Mouse (Mus musculus) small intestine, adult 2 months (tissue): ENCODE data around the gene Sumf1.

ENCODE experiments used
- CTCF ChIP-seq: fragments of 200-500 bp; IDR thresholded peaks from 2 replicates; pipeline ENCODE4 v1.5.1; 2012; ENCODE audit warnings: low read depth, mild to moderate bottlenecking, control low read depth, inconsistent platforms, low read length, moderate library complexity, mixed read lengths; ENCODE audit not compliant: insufficient replicate concordance, insufficient read length; ENCODE audit errors: extremely low read depth
- POLR2A ChIP-seq: fragments of 200-500 bp; IDR thresholded peaks from 2 replicates; pipeline ENCODE4 v1.6.1; 2012; ENCODE audit warnings: low read depth, mild to moderate bottlenecking, control low read depth, inconsistent platforms, low read length, moderate library complexity

GRCm38 (mm10) chr6:108222875-108223274 is 37.5 kb upstream of the Sumf1 start:
- TF ChIP-seq POLR2A (no peak), CTCF (no peak)
